Mouse (Mus musculus): ENCODE measurements around the gene Pbx1. TPM values are rescaled to one million over a fixed set of nuclear protein-coding genes. Genes with fewer than 3 reads are reported as not detected.

The Pbx1 gene
- polyA plus RNA-seq, 1 experiment from 2014 or later: 49.9 TPM

GRCm38 (mm10) chr1:168354934-168355333 lies 77.1 kb downstream of the Pbx1 start:
- TF ChIP-seq CTCF (IDR thresholded peaks at IDR 0.05): no peak
- ChIA-PET POLR2A (no interaction called here), CTCF (interaction anchor here (1.1 kb wide), 1 partner anchor 9 kb away, joined by 3 read pairs; no protein-coding TSS in a partner anchor)
- DNase-seq (ENCODE audit: low read depth, low spot score): no peak
- ATAC-seq: no peak
- H3K27me3 ChIP-seq: no peaks in the 10 kb centered on the region
- in situ Hi-C loops (cut with MboI; ENCODE audit: low pct_unique_long_range_greater_than_20kb): no loop called here

GRCm38 (mm10) chr1:168348036-168348784 lies 83.9 kb downstream of the Pbx1 start:
- in situ Hi-C loops (cut with MboI; ENCODE audit: low pct_unique_long_range_greater_than_20kb): no loop called here

GRCm38 (mm10) chr1:168344918-168345317 lies 87.2 kb downstream of the Pbx1 start:
- no peaks in the 10 kb centered on the region for H3K27me3 ChIP-seq
- ChIA-PET CTCF (interaction anchor here (1.2 to 1.8 kb wide), 2 partner anchors 11 to 13 kb away, joined by 3 to 5 read pairs; no protein-coding TSS in a partner anchor), POLR2A (no interaction called here)
- in situ Hi-C loops (cut with MboI; ENCODE audit: low pct_unique_long_range_greater_than_20kb): no loop called here
- ATAC-seq (no peak), DNase-seq (ENCODE audit: low read depth, low spot score) (no peak)
- no peak for TF ChIP-seq CTCF (IDR thresholded peaks at IDR 0.05)

More at GRCm38 (mm10) chr1:168348036-168348784, 83.9 kb downstream of the Pbx1 start:
- no peak for ATAC-seq
- TF ChIP-seq CTCF (IDR thresholded peaks at IDR 0.05): no peak
- DNase-seq (ENCODE audit: low read depth, low spot score): no peak
- POLR2A ChIA-PET: interaction anchor here (1.0 kb wide), 1 partner anchor 112 kb away, joined by 3 read pairs; no protein-coding TSS in a partner anchor
- CTCF ChIA-PET: no interaction called here
- H3K27me3 ChIP-seq: no peaks in the 10 kb centered on the region

- no peak for TF ChIP-seq CTCF (IDR thresholded peaks at IDR 0.05)
- H3K27me3 ChIP-seq: no peaks in the 10 kb centered on the region
- CTCF ChIA-PET: interaction anchor here (1.3 to 1.8 kb wide), 3 partner anchors 10 to 130 kb away, joined by 3 to 5 read pairs (median 4); no protein-coding TSS in a partner anchor
- POLR2A ChIA-PET: interaction anchor here (0.6 kb wide), 1 partner anchor 1019 kb away, joined by 3 read pairs; no protein-coding TSS in a partner anchor
- peak; percentile 60 for ATAC-seq
- no peak for DNase-seq (ENCODE audit: low read depth, low spot score)
- in situ Hi-C loops (cut with MboI; ENCODE audit: low pct_unique_long_range_greater_than_20kb): no loop called here
Measured at GRCm38 (mm10) chr1:168344262-168344661, 87.8 kb downstream of the Pbx1 start.

GRCm38 (mm10) chr1:168342269-168342668 lies 89.8 kb downstream of the Pbx1 start:
- no peak for TF ChIP-seq CTCF (IDR thresholded peaks at IDR 0.05)
- ChIA-PET CTCF (no interaction called here), POLR2A (no interaction called here)
- in situ Hi-C loops (cut with MboI; ENCODE audit: low pct_unique_long_range_greater_than_20kb): no loop called here
- no peak for ATAC-seq
- H3K27me3 ChIP-seq: no peaks in the 10 kb centered on the region
- no peak for DNase-seq (ENCODE audit: low read depth, low spot score)

DNA sequence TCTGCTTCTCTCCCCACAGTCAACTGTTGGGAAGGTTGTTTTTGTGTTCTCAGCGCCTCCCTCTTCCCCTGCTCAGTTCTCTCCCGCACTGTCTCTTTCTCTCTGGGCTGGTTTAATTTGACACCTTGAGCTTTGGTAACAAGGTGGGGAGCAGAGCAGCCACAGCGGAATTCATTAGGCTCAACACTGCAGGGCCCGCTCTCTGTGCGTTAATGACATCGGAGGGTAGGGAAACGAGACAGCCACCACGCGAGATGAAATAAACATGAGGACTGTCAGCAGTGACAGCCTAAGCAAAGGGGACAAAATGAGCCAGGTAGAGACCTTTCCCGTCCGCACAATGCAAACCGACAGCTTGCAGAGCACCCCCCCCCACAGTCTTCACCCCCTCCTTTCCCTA lies 90.2 kb downstream of the Pbx1 start:
- ChIA-PET CTCF (no interaction called here), POLR2A (no interaction called here)
- TF ChIP-seq CTCF (IDR thresholded peaks at IDR 0.05): no peak
- H3K27me3 ChIP-seq: no peaks in the 10 kb centered on the region
- ATAC-seq (no peak), DNase-seq (ENCODE audit: low read depth, low spot score) (no peak)
- in situ Hi-C loops (cut with MboI; ENCODE audit: low pct_unique_long_range_greater_than_20kb): no loop called here

- no peak for TF ChIP-seq CTCF (IDR thresholded peaks at IDR 0.05)
- no peaks in the 10 kb centered on the region for H3K27me3 ChIP-seq
- DNase-seq (ENCODE audit: low read depth, low spot score): no peak
- no peak for ATAC-seq
- in situ Hi-C loops (cut with MboI; ENCODE audit: low pct_unique_long_range_greater_than_20kb): no loop called here
- POLR2A ChIA-PET: interaction anchor here (0.8 kb wide), 1 partner anchor 11 kb away, joined by 3 read pairs; no protein-coding TSS in a partner anchor
- CTCF ChIA-PET: interaction anchor here (1.5 kb wide), 1 partner anchor 11 kb away, joined by 4 read pairs; no protein-coding TSS in a partner anchor
Measured at GRCm38 (mm10) chr1:168341368-168341767, 90.7 kb downstream of the Pbx1 start.

DNA sequence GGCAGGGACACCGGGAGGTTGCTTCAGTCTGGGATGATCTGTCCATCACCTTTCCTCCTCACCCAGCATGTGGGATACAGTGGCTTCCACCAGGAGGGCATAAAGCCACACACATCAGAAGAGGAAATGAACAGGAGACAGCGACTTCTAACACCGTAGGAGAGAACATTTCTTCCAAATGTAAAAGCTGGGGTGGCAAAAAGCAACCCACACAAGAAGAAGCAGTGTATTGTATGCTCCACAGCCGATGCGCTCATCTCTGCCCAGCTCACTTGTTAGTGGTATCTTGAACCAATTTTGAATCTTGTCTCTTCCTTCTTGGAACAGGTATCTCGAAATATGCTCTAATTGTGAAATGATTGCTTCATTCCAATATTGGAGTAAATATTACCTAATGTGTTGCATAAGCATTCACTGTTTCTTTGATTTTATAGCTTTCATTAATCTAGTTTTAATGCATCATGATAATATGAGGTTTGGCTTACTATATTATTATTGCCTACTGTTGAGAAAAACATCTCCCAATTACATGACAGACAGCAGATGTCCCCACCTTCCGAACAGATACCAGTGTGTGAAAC lies 95.7 kb downstream of the Pbx1 start:
- in situ Hi-C loops (cut with MboI; ENCODE audit: low pct_unique_long_range_greater_than_20kb): no loop called here
- ChIA-PET POLR2A (no interaction called here), CTCF (interaction anchor here (1.1 kb wide), 1 partner anchor 21 kb away, joined by 3 read pairs; no protein-coding TSS in a partner anchor)
- DNase-seq (ENCODE audit: low read depth, low spot score) (no peak), ATAC-seq (no peak)
- no peak for TF ChIP-seq CTCF (IDR thresholded peaks at IDR 0.05)
- no peaks in the 10 kb centered on the region for H3K27me3 ChIP-seq

DNA sequence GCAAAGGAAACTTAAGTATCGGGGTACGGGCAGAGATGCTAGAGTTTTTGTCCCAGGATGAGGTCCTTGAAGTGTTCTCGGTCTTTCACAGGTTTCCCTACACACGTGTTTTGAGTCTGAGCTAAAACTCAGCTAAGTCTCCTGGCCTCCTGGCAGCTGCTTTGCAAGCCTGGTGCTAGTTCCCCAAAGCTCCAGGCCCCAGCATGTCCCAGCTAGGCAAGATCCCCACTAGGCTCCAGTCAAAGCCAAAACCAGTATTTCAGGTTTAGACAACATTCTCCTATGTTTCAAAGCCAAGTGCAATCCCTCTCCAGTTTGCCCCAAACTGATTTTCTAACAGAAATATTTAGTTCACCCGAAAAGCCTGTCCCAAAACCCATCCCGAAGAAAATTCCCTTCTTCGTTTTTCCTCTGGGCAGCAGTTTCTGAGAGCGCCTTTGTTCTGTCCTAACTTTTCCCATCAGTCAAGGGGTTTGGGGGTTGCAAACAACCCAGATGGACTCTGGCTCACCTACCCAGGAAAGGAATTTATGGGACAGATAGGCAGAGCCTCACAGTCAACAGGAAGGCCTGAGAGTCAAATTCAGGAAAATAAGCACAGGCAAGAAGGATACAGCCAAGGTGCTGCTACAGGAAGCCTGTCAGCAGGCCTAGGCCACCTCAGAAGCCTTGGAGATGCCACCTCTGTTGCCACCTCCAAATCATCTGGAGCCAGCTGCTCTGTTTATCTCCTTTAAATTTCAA lies 97.1 kb downstream of the Pbx1 start:
- no peak for TF ChIP-seq CTCF (IDR thresholded peaks at IDR 0.05)
- DNase-seq (ENCODE audit: low read depth, low spot score) (no peak), ATAC-seq (no peak)
- ChIA-PET CTCF (no interaction called here), POLR2A (no interaction called here)
- H3K27me3 ChIP-seq: no peaks in the 10 kb centered on the region
- in situ Hi-C loops (cut with MboI; ENCODE audit: low pct_unique_long_range_greater_than_20kb): no loop called here

DNA sequence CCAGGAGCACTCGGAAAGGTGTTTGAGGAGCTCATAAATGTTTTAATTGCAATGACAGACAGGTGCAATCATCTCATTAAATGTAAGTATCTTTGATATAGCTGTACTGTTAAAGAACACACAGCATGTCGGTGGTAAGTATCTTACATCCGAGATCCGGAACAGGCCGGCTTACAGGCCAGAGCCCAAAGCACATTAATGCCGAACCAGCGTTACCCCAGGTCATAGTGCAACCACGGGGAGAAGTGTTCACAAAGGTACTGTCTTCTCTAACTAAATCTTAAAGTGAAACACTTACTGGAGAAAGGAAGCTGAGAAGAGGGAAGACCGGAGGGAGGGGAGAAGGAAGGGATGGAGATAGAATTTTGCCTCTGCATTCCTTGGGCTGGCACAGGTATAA lies 100.0 kb downstream of the Pbx1 start:
- ChIA-PET POLR2A (no interaction called here), CTCF (interaction anchor here (0.6 kb wide), 1 partner anchor 116 kb away, joined by 3 read pairs; no protein-coding TSS in a partner anchor)
- in situ Hi-C loops (cut with MboI; ENCODE audit: low pct_unique_long_range_greater_than_20kb): no loop called here

More for the DNA sequence above, 100.0 kb downstream of the Pbx1 start:
- DNase-seq (ENCODE audit: low read depth, low spot score): no peak
- TF ChIP-seq CTCF (IDR thresholded peaks at IDR 0.05): no peak
- no peak for ATAC-seq
- H3K27me3 ChIP-seq: no peaks in the 10 kb centered on the region
